Mouse (Mus musculus) cortical plate, adult 2 months (tissue): ENCODE measurements around the gene Mrpl21. TPM values are rescaled to one million over a fixed set of nuclear protein-coding genes. Genes with fewer than 3 reads are reported as not detected.

Experiments
- H3K27ac ChIP-seq: fragments of 200-500 bp; 2 replicates; pipeline ENCODE4 v1.5.1; 2012; ENCODE audit warnings: low read length, control low read depth, inconsistent platforms; ENCODE audit not compliant: insufficient read depth
- H3K4me1 ChIP-seq: fragments of 200-500 bp; 2 replicates; pipeline ENCODE4 v1.6.1; 2011; ENCODE audit warnings: low read length; ENCODE audit not compliant: control insufficient read depth, insufficient read depth
- H3K4me3 ChIP-seq: fragments of 200-500 bp; 2 replicates; pipeline ENCODE4 v1.5.1; 2011; ENCODE audit warnings: mild to moderate bottlenecking, low read length, control low read depth; ENCODE audit not compliant: insufficient read depth
- CTCF ChIP-seq: fragments of 200-500 bp; IDR thresholded peaks from 2 replicates; pipeline ENCODE4 v1.5.1; 2011; ENCODE audit warnings: mild to moderate bottlenecking, control low read depth, low read length; ENCODE audit not compliant: insufficient read depth; ENCODE audit errors: extremely low read depth
- POLR2A ChIP-seq: fragments of 200-500 bp; IDR thresholded peaks from 2 replicates; pipeline ENCODE4 v1.6.1; 2011; ENCODE audit warnings: mild to moderate bottlenecking, low read length, control low read depth; ENCODE audit not compliant: insufficient read depth; ENCODE audit errors: extremely low read depth
- polyA plus RNA-seq: library from polyadenylated mRNA; depleted of rRNA; stranded (reverse); fragments of >200 nt; gene quantifications from 2 replicates; pipeline ENCODE4 v1.2.3, GENCODE M21; 2012; rRNA removed

Gene Mrpl21
- polyA plus RNA-seq, 1 experiment: 53.6 TPM

DNA sequence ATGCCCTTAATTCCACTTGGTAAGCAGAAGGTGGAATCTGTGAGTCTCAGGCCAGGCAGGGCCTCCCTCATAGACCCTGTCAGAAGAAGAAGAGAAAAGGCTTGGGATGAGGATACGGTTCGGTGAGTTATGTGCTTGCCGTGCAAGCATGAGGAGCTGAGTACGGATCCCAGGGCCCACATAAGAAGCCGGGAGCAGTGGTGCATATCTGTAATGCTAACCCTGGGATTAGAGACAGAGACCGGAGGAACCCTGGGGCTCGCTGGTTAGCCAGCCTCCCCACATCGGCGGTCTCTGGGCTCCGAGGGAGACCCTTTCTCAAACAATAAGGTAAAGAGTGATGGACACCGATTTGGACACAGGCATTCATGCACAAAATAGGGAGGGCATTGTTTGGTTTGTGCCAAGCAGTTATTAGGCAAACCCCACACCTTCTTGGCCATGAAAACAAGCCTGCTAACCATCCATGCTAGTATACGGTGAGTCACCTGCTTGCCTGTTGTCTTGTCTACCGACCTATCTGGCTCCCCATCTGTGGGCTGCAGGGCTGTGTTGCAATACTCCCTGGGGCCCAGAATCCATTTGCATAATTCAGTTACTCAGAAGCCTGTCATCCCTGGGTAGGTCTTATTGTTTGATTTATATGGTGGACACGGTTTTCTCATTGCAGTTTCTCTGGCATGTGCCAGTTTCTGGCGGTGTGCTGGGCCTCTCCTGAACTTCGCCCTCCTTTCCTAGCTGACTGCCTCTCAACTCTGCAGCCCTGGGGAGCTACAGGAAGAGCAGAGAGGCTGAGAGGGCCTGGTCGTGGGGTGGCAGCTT is 51.2 kb downstream of the Mrpl21 start:
- no peak overlapping the region for H3K4me3 ChIP-seq
- no peaks in the 10 kb centered on the region for H3K4me1 ChIP-seq
- no peak overlapping the region for H3K27ac ChIP-seq
- TF ChIP-seq POLR2A: no peak

DNA sequence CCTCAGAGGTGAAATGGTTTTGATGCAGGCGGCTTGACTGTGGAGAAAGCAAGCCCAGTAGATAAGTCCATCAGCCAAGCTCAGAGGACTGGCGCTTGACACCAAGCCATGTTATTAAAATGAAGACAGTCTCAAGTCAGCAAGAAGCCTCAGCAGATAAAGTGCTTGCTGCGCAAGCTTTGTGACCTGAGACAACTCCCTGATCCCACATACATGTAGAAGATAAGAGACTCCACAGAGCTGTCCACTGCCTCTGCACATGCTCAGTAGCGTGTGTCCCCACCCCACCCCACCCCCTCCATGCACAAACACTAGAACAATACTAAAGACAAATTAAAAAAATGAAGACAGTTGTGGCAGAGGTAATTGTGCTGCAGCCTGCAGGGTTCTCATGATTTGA is 51.8 kb downstream of the Mrpl21 start:
- H3K4me1 ChIP-seq: no peaks in the 10 kb centered on the region
- TF ChIP-seq CTCF: no peak
- TF ChIP-seq POLR2A: no peak
- no peak overlapping the region for H3K27ac ChIP-seq
- no peak overlapping the region for H3K4me3 ChIP-seq

- Histone ChIP-seq H3K4me3 (no peak overlapping the region), H3K4me1 (no peaks in the 10 kb centered on the region; the same call in 1 of the 2 replicates), H3K27ac (no peak overlapping the region)
- no peak for TF ChIP-seq CTCF
- TF ChIP-seq POLR2A: no peak
Measured at GRCm38 (mm10) chr19:3335917-3336316, 53.2 kb downstream of the Mrpl21 start.

GRCm38 (mm10) chr19:3336485-3337255 is 54.0 kb downstream of the Mrpl21 start:
- Histone ChIP-seq H3K27ac (no peak overlapping the region), H3K4me1 (no peaks in the 10 kb centered on the region; the same call in 1 of the 2 replicates), H3K4me3 (no peak overlapping the region)
- TF ChIP-seq CTCF (no peak), POLR2A (no peak)

DNA sequence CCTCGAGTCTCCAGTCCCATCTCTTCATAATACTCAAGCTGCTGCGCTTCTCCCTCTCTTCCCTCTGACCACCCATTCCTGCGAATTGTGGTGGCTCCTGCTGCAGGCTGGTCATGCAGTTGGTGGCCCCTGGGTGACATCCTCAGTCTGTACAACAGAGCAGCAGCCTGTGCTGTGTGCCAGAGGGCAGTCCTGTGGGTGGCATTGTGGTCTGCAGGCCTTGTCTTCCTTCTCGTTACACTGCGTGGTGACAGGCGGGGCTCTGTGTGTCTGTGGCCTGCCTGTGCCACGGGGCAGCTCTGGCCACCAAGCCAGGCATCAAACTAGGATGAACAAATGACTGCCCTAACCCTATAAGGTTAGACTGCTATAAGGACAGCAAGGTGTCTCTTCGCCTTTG is 56.5 kb downstream of the Mrpl21 start:
- H3K4me1 ChIP-seq: no peaks in the 10 kb centered on the region; the same call in 1 of the 2 replicates
- TF ChIP-seq POLR2A: no peak
- TF ChIP-seq CTCF: no peak

DNA sequence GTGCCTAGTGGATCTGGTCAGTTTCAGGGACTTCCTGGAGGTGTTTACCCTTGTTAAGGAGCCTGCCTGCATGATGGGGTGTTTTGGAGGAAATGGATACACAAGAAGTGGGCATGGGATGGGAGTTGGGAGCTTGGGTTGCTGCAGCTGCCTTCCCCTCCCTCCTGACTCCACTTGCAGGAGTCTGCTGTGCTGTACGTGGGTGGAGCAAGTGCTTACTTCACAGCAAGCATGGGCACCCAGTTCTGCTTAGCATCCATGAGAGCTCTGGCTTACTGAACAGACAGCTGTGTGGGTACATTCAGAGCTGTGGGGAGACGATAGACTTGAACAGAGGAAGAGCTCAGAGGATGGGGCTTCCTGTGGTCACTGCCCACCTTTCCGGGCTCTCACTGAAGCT is 58.3 kb downstream of the Mrpl21 start:
- Histone ChIP-seq H3K27ac (no peak overlapping the region), H3K4me1 (no peaks in the 10 kb centered on the region; the same call in 1 of the 2 replicates), H3K4me3 (no peak overlapping the region)
- no peak for TF ChIP-seq CTCF
- TF ChIP-seq POLR2A: no peak

More for the DNA sequence above, 56.5 kb downstream of the Mrpl21 start:
- Histone ChIP-seq H3K27ac (no peak overlapping the region), H3K4me3 (no peak overlapping the region)

Other genes starting within 250 kb of the Mrpl21 start
- 7.5 and 7.7 TPM in 2 replicates for gene Ighmbp2, start 116 bp downstream of the Mrpl21 start, polyA plus RNA-seq
- 22.5 and 23.4 TPM in 2 replicates for gene Cpt1a, start 39.4 kb downstream of the Mrpl21 start, polyA plus RNA-seq
- 0.15 TPM in 2 replicates for gene Tesmin, start 106.0 kb downstream of the Mrpl21 start, polyA plus RNA-seq
- gene Gal, start 131.6 kb downstream of the Mrpl21 start, polyA plus RNA-seq: 0.34 and 0.48 TPM in 2 replicates